Mouse (Mus musculus): ENCODE data around the gene Unc13a. TPM values are rescaled to one million over a fixed set of nuclear protein-coding genes. Genes with fewer than 3 reads are reported as not detected.
A peak's percentile ranks its signal among the peaks of the same experiment; 100 is the strongest.

Gene Unc13a
- polyA plus RNA-seq, 1 experiment from 2014 or later, result 0.20 TPM

- H3K9me3 ChIP-seq (replicated peaks), result no peaks in the 10 kb centered on the region
- H3K4me3 ChIP-seq (replicated peaks), result peak within 1 kb of the TSS; percentile 89
- peak within 1 kb of the TSS; percentile 99 for H3K4me2 ChIP-seq
- peak; percentile 99 for ATAC-seq (ENCODE audit: low read depth)
- no peaks in the 10 kb centered on the region for H3K27me3 ChIP-seq
- H3K4me1 ChIP-seq (replicated peaks), result peaks cover 55% of the 10 kb centered on the region
- H3K27ac ChIP-seq, result peak within 1 kb of the TSS; percentile 83
- DNase-seq, result peak; percentile 97
- under 1% methylated on average over 82 of the region's 82 CpGs for WGBS (ENCODE audit: insufficient replicate concordance)
- peak within 1 kb of the TSS; percentile 91 for H3K9ac ChIP-seq
- H3K36me3 ChIP-seq, result peaks cover 28% of the 10 kb centered on the region
Observed at GRCm38 (mm10) chr8:71610822-71611651, 60.5 kb downstream of the Unc13a start, which contains the start of gene Colgalt1. Gene Colgalt1, plus strand, starts transcription at chr8:71610998.

GRCm38 (mm10) chr8:71604021-71604420 is 67.5 kb downstream of the Unc13a start:
- WGBS (ENCODE audit: insufficient replicate concordance), result 67% methylated on average over 7 of the region's 7 CpGs
- no peak overlapping the region for H3K27ac ChIP-seq
- H3K9ac ChIP-seq, result no peak overlapping the region
- H3K36me3 ChIP-seq, result no peaks in the 10 kb centered on the region
- H3K4me1 ChIP-seq (replicated peaks), result peaks cover 22% of the 10 kb centered on the region
- peaks cover 54% of the 10 kb centered on the region for H3K27me3 ChIP-seq
- DNase-seq, result no peak
- no peak for ATAC-seq (ENCODE audit: low read depth)
- no peaks in the 10 kb centered on the region for H3K9me3 ChIP-seq (replicated peaks)
- no peak overlapping the region for H3K4me2 ChIP-seq
- H3K4me3 ChIP-seq (replicated peaks), result no peak overlapping the region

GRCm38 (mm10) chr8:71602666-71603334 is 68.8 kb downstream of the Unc13a start:
- Histone ChIP-seq H3K36me3 (no peaks in the 10 kb centered on the region), H3K4me2 (peak overlapping the region; percentile 53), H3K27ac (no peak overlapping the region), H3K9me3 (replicated peaks) (no peaks in the 10 kb centered on the region), H3K27me3 (peaks cover 54% of the 10 kb centered on the region), H3K4me3 (replicated peaks) (peak overlapping the region; percentile 32), H3K9ac (no peak overlapping the region), H3K4me1 (replicated peaks) (peaks cover 21% of the 10 kb centered on the region)
- ATAC-seq (ENCODE audit: low read depth) (peak; percentile 45), DNase-seq (peak; percentile 17)
- WGBS (ENCODE audit: insufficient replicate concordance), result 7% methylated on average over 32 of the region's 32 CpGs

- Histone ChIP-seq H3K4me3 (replicated peaks) (peak overlapping the region; percentile 32), H3K9ac (no peak overlapping the region), H3K27ac (no peak overlapping the region), H3K9me3 (replicated peaks) (no peaks in the 10 kb centered on the region), H3K4me2 (peak overlapping the region; percentile 53), H3K4me1 (replicated peaks) (peaks cover 21% of the 10 kb centered on the region), H3K27me3 (peaks cover 54% of the 10 kb centered on the region), H3K36me3 (no peaks in the 10 kb centered on the region)
- WGBS (ENCODE audit: insufficient replicate concordance), result 4% methylated on average over 65 of the region's 65 CpGs
- DNase-seq, result no peak
- no peak; the same call in 1 of the 2 replicates for ATAC-seq (ENCODE audit: low read depth)
Observed at GRCm38 (mm10) chr8:71601939-71602665, 69.5 kb downstream of the Unc13a start.

- H3K27ac ChIP-seq, result no peak overlapping the region
- peaks cover 44% of the 10 kb centered on the region for H3K27me3 ChIP-seq
- H3K4me1 ChIP-seq (replicated peaks), result peaks cover 38% of the 10 kb centered on the region
- H3K4me3 ChIP-seq (replicated peaks), result no peak overlapping the region
- no peaks in the 10 kb centered on the region for H3K36me3 ChIP-seq
- no peak overlapping the region for H3K4me2 ChIP-seq
- ATAC-seq (ENCODE audit: low read depth) (no peak), DNase-seq (no peak)
- 79% methylated on average over 5 of the region's 5 CpGs for WGBS (ENCODE audit: insufficient replicate concordance)
- H3K9me3 ChIP-seq (replicated peaks), result no peaks in the 10 kb centered on the region
- H3K9ac ChIP-seq, result no peak overlapping the region
Observed at GRCm38 (mm10) chr8:71598841-71599240, 72.7 kb downstream of the Unc13a start.

- Histone ChIP-seq H3K36me3 (no peaks in the 10 kb centered on the region), H3K27me3 (peaks cover 39% of the 10 kb centered on the region), H3K9me3 (replicated peaks) (no peaks in the 10 kb centered on the region), H3K27ac (no peak overlapping the region), H3K4me3 (replicated peaks) (no peak overlapping the region), H3K4me2 (no peak overlapping the region), H3K4me1 (replicated peaks) (peaks cover 41% of the 10 kb centered on the region), H3K9ac (no peak overlapping the region)
- ATAC-seq (ENCODE audit: low read depth), result no peak
- no peak for DNase-seq
Observed at GRCm38 (mm10) chr8:71598375-71598774, 73.2 kb downstream of the Unc13a start.

GRCm38 (mm10) chr8:71597451-71597850 is 74.1 kb downstream of the Unc13a start, which contains the start of gene Fam129c:
Gene Fam129c, plus strand, starts transcription at chr8:71597648.
- no peak within 1 kb of the TSS for H3K4me2 ChIP-seq
- 71% methylated on average over 3 of the region's 3 CpGs for WGBS (ENCODE audit: insufficient replicate concordance)

GRCm38 (mm10) chr8:71596798-71597197 is 74.8 kb downstream of the Unc13a start:
- Histone ChIP-seq H3K9ac (no peak overlapping the region), H3K27ac (no peak overlapping the region), H3K27me3 (peaks cover 23% of the 10 kb centered on the region), H3K36me3 (no peaks in the 10 kb centered on the region), H3K4me3 (replicated peaks) (no peak overlapping the region), H3K9me3 (replicated peaks) (no peaks in the 10 kb centered on the region), H3K4me2 (no peak overlapping the region), H3K4me1 (replicated peaks) (peaks cover 38% of the 10 kb centered on the region)
- ATAC-seq (ENCODE audit: low read depth) (no peak), DNase-seq (no peak)
- 63% methylated on average over 4 of the region's 4 CpGs for WGBS (ENCODE audit: insufficient replicate concordance)

More at GRCm38 (mm10) chr8:71597451-71597850, 74.1 kb downstream of the Unc13a start, which contains the start of gene Fam129c:
- Histone ChIP-seq H3K4me3 (replicated peaks) (no peak within 1 kb of the TSS), H3K27me3 (peaks cover 30% of the 10 kb centered on the region), H3K36me3 (no peaks in the 10 kb centered on the region), H3K9ac (no peak within 1 kb of the TSS), H3K9me3 (replicated peaks) (no peaks in the 10 kb centered on the region), H3K27ac (no peak within 1 kb of the TSS), H3K4me1 (replicated peaks) (peaks cover 42% of the 10 kb centered on the region)
- ATAC-seq (ENCODE audit: low read depth), result no peak
- DNase-seq, result no peak

- peak overlapping the region; percentile 30; the same call in 1 of the 2 replicates for H3K9ac ChIP-seq
- ATAC-seq (ENCODE audit: low read depth), result no peak
- peaks cover 40% of the 10 kb centered on the region for H3K4me1 ChIP-seq (replicated peaks)
- no peak overlapping the region for H3K27ac ChIP-seq
- no peak overlapping the region for H3K4me3 ChIP-seq (replicated peaks)
- peaks cover 19% of the 10 kb centered on the region for H3K27me3 ChIP-seq
- H3K9me3 ChIP-seq (replicated peaks), result no peaks in the 10 kb centered on the region
- DNase-seq, result no peak
- H3K36me3 ChIP-seq, result no peaks in the 10 kb centered on the region
- H3K4me2 ChIP-seq, result no peak overlapping the region
- WGBS (ENCODE audit: insufficient replicate concordance), result 52% methylated on average over 6 of the region's 6 CpGs
Observed at GRCm38 (mm10) chr8:71596384-71596783, 75.2 kb downstream of the Unc13a start.

- DNase-seq (peak; percentile 70), ATAC-seq (ENCODE audit: low read depth) (peak; percentile 8; the same call in 1 of the 2 replicates)
- peaks cover 14% of the 10 kb centered on the region for H3K27me3 ChIP-seq
- peaks cover 45% of the 10 kb centered on the region for H3K4me1 ChIP-seq (replicated peaks)
- H3K27ac ChIP-seq, result no peak overlapping the region
- H3K9ac ChIP-seq, result peak overlapping the region; percentile 30; the same call in 1 of the 2 replicates
- H3K9me3 ChIP-seq (replicated peaks), result no peaks in the 10 kb centered on the region
- no peaks in the 10 kb centered on the region for H3K36me3 ChIP-seq
- no peak overlapping the region for H3K4me3 ChIP-seq (replicated peaks)
- no peak overlapping the region; the same call in 1 of the 2 replicates for H3K4me2 ChIP-seq
- 11% methylated on average over 27 of the region's 27 CpGs for WGBS (ENCODE audit: insufficient replicate concordance)
Observed at GRCm38 (mm10) chr8:71595862-71596261, 75.7 kb downstream of the Unc13a start.

- Histone ChIP-seq H3K27me3 (no peaks in the 10 kb centered on the region), H3K27ac (no peak overlapping the region), H3K4me2 (no peak overlapping the region), H3K4me3 (replicated peaks) (no peak overlapping the region), H3K9ac (no peak overlapping the region), H3K4me1 (replicated peaks) (peaks cover 55% of the 10 kb centered on the region), H3K36me3 (no peaks in the 10 kb centered on the region), H3K9me3 (replicated peaks) (no peaks in the 10 kb centered on the region)
- ATAC-seq (ENCODE audit: low read depth) (no peak), DNase-seq (no peak)
- 82% methylated on average over 4 of the region's 4 CpGs for WGBS (ENCODE audit: insufficient replicate concordance)
Observed at GRCm38 (mm10) chr8:71594324-71594722, 77.2 kb downstream of the Unc13a start.
